Mouse (Mus musculus) Patski (cell line): Measurements from ENCODE around the gene Mecp2. TPM values are rescaled to one million over a fixed set of nuclear protein-coding genes. Genes with fewer than 3 reads are reported as not detected.

Source experiments
- ATAC-seq: fragments of 100-300 bp; one replicate; pipeline ENCODE4 v1.8.0; 2021
- CTCF ChIA-PET: fragments of 350-600 bp; sonication (Branson Sonifier 250); formaldehyde crosslinking; loops from one replicate; lab custom pipeline; 2022; ENCODE audit warnings: inconsistent platforms; lab: Charles Lee
- POLR2A ChIA-PET: fragments of 350-600 bp; sonication (Branson Sonifier 250); formaldehyde crosslinking; loops from one replicate; lab custom pipeline; 2022; ENCODE audit warnings: antibody characterized with exemption, inconsistent platforms; lab: Charles Lee
- DNase-seq: peaks from one replicate; pipeline ENCODE4 v3.0.0-alpha.2; 2011; ENCODE audit warnings: low read depth, low spot score
- H3K27me3 ChIP-seq: fragments of 371-371 bp; one replicate; pipeline ENCODE4 v1.5.1; 2021
- CTCF ChIP-seq: fragments of 100-300 bp; IDR thresholded peaks from one replicate; pipeline ENCODE4 v1.5.1; 2021
- in situ Hi-C: fragments of 300-500 bp; cut with MboI; formaldehyde crosslinking; loops from 3 replicates; pipeline ENCODE4 v1.11.1; 2018; ENCODE audit warnings: low pct_unique_long_range_greater_than_20kb, mixed read lengths
- polyA plus RNA-seq: library from polyadenylated mRNA; unstranded; gene quantifications from one replicate; pipeline ENCODE4 v1.2.3, GENCODE M21; 2021

The Mecp2 gene
- polyA plus RNA-seq, 1 experiment from 2014 or later: 24.5 TPM

DNA sequence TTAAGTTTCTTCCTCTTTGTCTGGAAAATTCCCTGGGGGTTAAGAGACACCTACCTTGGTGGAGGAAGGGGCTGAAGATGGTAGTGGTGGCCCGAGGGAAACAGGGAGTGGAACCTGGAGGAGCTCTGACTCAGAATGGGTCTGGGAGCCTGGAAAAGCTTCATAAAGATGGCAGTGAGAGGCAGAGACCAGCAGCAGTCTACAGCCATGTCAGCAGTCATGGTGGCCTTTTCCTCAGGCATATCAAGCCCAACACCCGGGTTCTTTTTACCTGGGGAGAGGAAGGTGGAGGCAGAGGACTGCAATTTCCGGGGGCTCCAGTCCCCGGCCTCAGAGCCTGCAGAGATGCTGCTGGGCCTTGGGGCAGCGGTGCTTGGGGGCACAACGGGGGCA lies 112.4 kb downstream of the Mecp2 start:
- POLR2A ChIA-PET: interaction anchor here (1.1 to 1.4 kb wide), 4 partner anchors 7 to 57 kb away, joined by 3 to 5 read pairs (median 4); partner anchors contain the start of gene Hcfc1
- peaks cover 3% of the 10 kb centered on the region for H3K27me3 ChIP-seq
- CTCF ChIA-PET: interaction anchor here (1.2 to 1.7 kb wide), 4 partner anchors 16 to 55 kb away, joined by 3 to 7 read pairs (median 4); no protein-coding TSS in a partner anchor
- ATAC-seq (no peak), DNase-seq (no peak)
- TF ChIP-seq CTCF: no peak
- in situ Hi-C loops: loop anchor here (5.0 to 10.0 kb wide), 2 partner anchors 55 to 392 kb away; partner anchors contain the start of gene Hcfc1

- ChIA-PET CTCF (interaction anchor here (0.7 to 0.8 kb wide), 4 partner anchors 9 to 579 kb away, joined by 3 read pairs; partner anchors contain the start of genes Irak1 and Trex2), POLR2A (interaction anchor here (0.7 to 1.2 kb wide), 4 partner anchors 9 to 70 kb away, joined by 3 to 5 read pairs (median 4); partner anchors contain the start of genes Hcfc1 and Irak1)
- in situ Hi-C loops: no loop called here
- DNase-seq (no peak), ATAC-seq (peak; percentile 31)
- no peak for TF ChIP-seq CTCF
- H3K27me3 ChIP-seq: peaks cover 5% of the 10 kb centered on the region
Measured at GRCm38 (mm10) chrX:74014597-74014996, 120.6 kb downstream of the Mecp2 start.

GRCm38 (mm10) chrX:74008063-74008462 lies 127.1 kb downstream of the Mecp2 start:
- in situ Hi-C loops: no loop called here
- POLR2A ChIA-PET: no interaction called here
- no peak for TF ChIP-seq CTCF
- CTCF ChIA-PET: no interaction called here
- ATAC-seq (no peak), DNase-seq (no peak)
- peaks cover 8% of the 10 kb centered on the region for H3K27me3 ChIP-seq

- in situ Hi-C loops: no loop called here
- POLR2A ChIA-PET: no interaction called here
- CTCF ChIA-PET: interaction anchor here (1.0 to 1.6 kb wide), 2 partner anchors 9 to 15 kb away, joined by 3 to 4 read pairs; no protein-coding TSS in a partner anchor
- no peak for TF ChIP-seq CTCF
- no peak for DNase-seq
- H3K27me3 ChIP-seq: peaks cover 4% of the 10 kb centered on the region
- ATAC-seq: no peak
Measured at GRCm38 (mm10) chrX:74006401-74006800, 128.8 kb downstream of the Mecp2 start.

- DNase-seq (no peak), ATAC-seq (no peak)
- TF ChIP-seq CTCF: no peak
- ChIA-PET POLR2A (no interaction called here), CTCF (interaction anchor here (1.3 kb wide), 1 partner anchor 18 kb away, joined by 4 read pairs; no protein-coding TSS in a partner anchor)
- H3K27me3 ChIP-seq: peaks cover 4% of the 10 kb centered on the region
- in situ Hi-C loops: no loop called here
Measured at GRCm38 (mm10) chrX:74003644-74004043, 131.5 kb downstream of the Mecp2 start.

- in situ Hi-C loops: no loop called here
- H3K27me3 ChIP-seq: peaks cover 4% of the 10 kb centered on the region
- no peak for TF ChIP-seq CTCF
- ChIA-PET POLR2A (interaction anchor here (0.8 kb wide), 1 partner anchor 268 kb away, joined by 3 read pairs; no protein-coding TSS in a partner anchor), CTCF (interaction anchor here (0.9 kb wide), 1 partner anchor 14 kb away, joined by 3 read pairs; no protein-coding TSS in a partner anchor)
- ATAC-seq (no peak), DNase-seq (no peak)
Measured at GRCm38 (mm10) chrX:74001024-74001423, 134.1 kb downstream of the Mecp2 start.

DNA sequence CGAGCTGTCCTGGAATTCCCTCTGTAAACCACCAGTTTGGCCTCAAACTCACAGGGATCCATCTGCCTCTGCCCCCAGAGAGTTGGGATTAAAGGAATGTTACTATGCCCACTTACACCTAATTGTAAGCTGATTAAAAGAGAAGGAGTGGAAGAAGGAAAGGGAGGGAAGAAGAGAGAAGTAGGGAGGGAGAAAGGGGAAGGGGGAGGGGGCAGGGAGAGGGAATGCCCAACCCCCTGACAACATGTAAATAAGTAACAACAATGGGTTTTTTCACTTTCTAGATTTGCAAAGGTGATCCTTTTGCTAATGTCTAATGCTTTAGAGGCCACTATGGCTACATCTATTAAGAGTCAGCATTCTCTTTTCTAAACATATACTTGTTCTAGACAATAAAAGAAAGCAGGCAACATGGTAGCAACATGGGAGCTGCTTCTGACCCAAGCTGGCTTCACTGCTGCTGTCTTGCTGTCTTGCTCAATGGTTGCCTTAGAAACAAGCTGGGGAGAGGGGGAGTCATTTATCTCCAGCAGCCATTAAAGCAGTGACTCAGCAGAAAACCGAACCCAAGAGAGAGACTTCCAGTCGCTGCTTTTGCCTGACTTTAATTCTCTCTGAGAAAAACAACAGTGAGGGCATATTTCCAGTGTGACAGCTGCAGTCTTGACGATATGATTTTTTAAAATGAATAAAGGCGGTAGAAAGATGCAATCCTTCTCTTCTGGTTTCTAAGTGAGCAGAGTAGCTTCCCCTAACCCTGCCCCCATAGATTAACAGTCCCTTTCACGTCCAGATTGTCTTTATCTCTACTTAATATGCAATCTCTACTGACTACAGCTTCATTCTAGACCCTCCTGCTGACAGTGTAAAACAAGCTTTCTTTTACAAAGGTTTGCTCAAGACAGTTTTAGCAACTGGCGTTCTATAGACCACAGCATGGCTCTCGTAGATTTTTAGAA lies 136.0 kb downstream of the Mecp2 start:
- TF ChIP-seq CTCF: no peak
- ATAC-seq (peak; percentile 57), DNase-seq (no peak)
- H3K27me3 ChIP-seq: peaks cover 7% of the 10 kb centered on the region
- in situ Hi-C loops: no loop called here
- ChIA-PET POLR2A (no interaction called here), CTCF (interaction anchor here (0.9 kb wide), 1 partner anchor 31 kb away, joined by 4 read pairs; no protein-coding TSS in a partner anchor)

DNA sequence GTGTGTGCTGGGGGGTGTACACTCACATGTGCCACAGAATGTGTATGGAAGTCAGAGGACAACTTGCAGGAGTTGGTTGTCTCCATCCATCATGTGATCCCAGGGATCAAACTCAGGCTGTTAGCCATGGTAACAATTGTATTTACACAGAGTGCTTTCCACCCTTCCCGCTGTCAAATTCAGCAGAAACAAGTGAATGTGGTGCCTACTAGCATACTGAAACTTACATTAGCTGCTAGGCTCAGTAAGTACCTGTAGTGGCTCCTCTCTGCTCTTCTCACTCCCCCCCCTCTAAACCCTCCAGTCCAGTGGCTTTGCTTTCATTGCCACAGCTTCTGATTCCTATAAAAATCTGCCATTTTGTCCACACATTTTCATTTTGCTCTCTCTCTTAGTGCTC lies 157.4 kb downstream of the Mecp2 start:
- no peak for TF ChIP-seq CTCF
- ChIA-PET POLR2A (no interaction called here), CTCF (no interaction called here)
- DNase-seq (no peak), ATAC-seq (no peak)
- in situ Hi-C loops: no loop called here
- peaks cover 6% of the 10 kb centered on the region for H3K27me3 ChIP-seq

Other genes starting within 250 kb of the Mecp2 start
- 0.05 TPM for gene Avpr2, start 243.3 kb downstream of the Mecp2 start, polyA plus RNA-seq
- 320 TPM for gene L1cam, start 239.3 kb downstream of the Mecp2 start, polyA plus RNA-seq
- gene Arhgap4, start 213.5 kb downstream of the Mecp2 start, polyA plus RNA-seq: 1.0 TPM
- gene Naa10, start 213.4 kb downstream of the Mecp2 start, polyA plus RNA-seq: 98.0 TPM
- gene Renbp, start 204.5 kb downstream of the Mecp2 start, polyA plus RNA-seq: 166 TPM
- 81.1 TPM for gene Hcfc1, start 169.0 kb downstream of the Mecp2 start, polyA plus RNA-seq
- gene Irak1, start 111.4 kb downstream of the Mecp2 start, polyA plus RNA-seq: 106 TPM
- 0.24 TPM for gene Opn1mw, start 7.9 kb downstream of the Mecp2 start, polyA plus RNA-seq
- gene Tex28, start 32.5 kb upstream of the Mecp2 start, polyA plus RNA-seq: not detected
- gene Tktl1, start 41.9 kb upstream of the Mecp2 start, polyA plus RNA-seq: 0.04 TPM
- 888 TPM for gene Flna, start 114.5 kb upstream of the Mecp2 start, polyA plus RNA-seq
- 88.3 TPM for gene Emd, start 119.3 kb upstream of the Mecp2 start, polyA plus RNA-seq
- 1,219 TPM for gene Rpl10, start 135.4 kb upstream of the Mecp2 start, polyA plus RNA-seq
- gene Taz, start 146.5 kb upstream of the Mecp2 start, polyA plus RNA-seq: 76.5 TPM
- gene Dnase1l1, start 147.0 kb upstream of the Mecp2 start, polyA plus RNA-seq: 42.2 TPM
- 260 TPM for gene Atp6ap1, start 161.7 kb upstream of the Mecp2 start, polyA plus RNA-seq
- gene Gdi1, start 169.6 kb upstream of the Mecp2 start, polyA plus RNA-seq: 383 TPM
- 131 TPM for gene Fam50a, start 177.7 kb upstream of the Mecp2 start, polyA plus RNA-seq
- 15.5 TPM for gene Plxna3, start 193.7 kb upstream of the Mecp2 start, polyA plus RNA-seq
- 42.5 TPM for gene Lage3, start 218.3 kb upstream of the Mecp2 start, polyA plus RNA-seq
- gene Ubl4a, start 237.9 kb upstream of the Mecp2 start, polyA plus RNA-seq: 31.4 TPM
- 17.6 TPM for gene Slc10a3, start 238.0 kb upstream of the Mecp2 start, polyA plus RNA-seq